In the genomic region with DNA sequence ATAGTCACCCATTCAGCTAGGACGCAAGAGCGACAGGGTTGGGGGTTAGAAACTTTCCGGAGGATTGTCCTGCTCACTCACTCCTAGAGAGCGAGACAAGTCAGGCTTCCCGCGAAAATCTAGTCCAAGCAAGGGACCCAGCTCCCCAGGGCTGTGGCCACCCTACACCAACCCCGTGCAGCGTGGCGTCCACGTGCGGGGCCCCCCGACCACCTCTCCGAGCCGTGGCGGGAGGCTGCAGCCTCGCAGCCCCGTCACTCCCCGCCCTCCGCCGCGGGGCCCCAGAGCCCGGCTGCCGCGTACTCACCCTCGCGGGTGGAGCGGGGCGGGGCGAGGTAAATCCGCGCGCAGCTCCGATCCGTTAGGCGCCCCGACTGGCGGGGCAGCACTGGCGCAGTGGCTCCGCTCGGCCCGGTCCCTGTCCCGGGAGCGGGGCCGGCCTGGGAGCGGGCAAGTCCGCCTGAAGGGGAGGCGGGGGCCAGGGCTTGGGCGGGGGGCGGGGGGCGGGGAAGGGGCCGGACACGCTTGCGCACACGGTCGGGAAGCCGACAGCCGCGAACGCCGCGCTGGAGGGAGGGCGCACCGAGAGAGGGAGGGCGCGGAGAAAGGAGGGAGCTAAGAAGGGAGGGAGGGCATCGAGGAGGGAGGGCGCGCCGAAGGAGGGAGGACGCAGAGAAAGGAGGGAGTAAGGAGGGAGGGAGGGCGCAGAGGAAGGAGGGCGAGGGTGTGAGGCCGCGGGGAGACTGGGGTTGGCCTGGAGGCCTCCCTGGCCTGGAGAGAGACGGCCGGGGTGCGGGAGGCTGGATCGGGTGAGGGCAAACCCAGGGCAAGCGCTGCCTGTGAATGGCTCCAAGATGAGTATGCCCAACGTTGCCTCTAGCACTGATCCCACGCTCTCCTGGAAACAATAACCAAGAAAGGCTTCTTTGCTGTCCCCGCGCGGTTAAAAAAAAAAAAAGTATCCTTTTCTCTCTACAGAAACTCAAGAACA, we compare ENCODE assay signal across 8 mouse cellular contexts. TPM values are rescaled to one million over a fixed set of nuclear protein-coding genes. Genes with fewer than 3 reads are reported as not detected.
DNase-seq lines count a peak whose midpoint lies in the region; ATAC-seq and TF ChIP-seq lines count a peak whose summit lies in the region.

No protein-coding gene starts in this region.

- peak; percentile 79 for DNase-seq in MEL-GATA-1-ER (ENCODE audit: extremely low read depth, low read depth)
- peak; percentile 75 for DNase-seq in cerebellum, adult 11-12 months
- peak; percentile 77 for DNase-seq in heart, postnatal 25 days (ENCODE audit: low spot score)
- peak; percentile 69 to 76 for DNase-seq in layer of hippocampus, adult 2 months (ENCODE audit: low spot score in 2 of 2)
- DNase-seq in lung, postnatal 0 days (ENCODE audit: low spot score): peak; percentile 94
- DNase-seq in ovary, postnatal 10 days (ENCODE audit: low spot score): peak; percentile 61
- peak; percentile 79 for DNase-seq in thymus, postnatal 0 days (ENCODE audit: low spot score)

- no peaks in the 10 kb centered on the region for H3K36me3 ChIP-seq in forebrain, embryonic 15.5 days
- no peaks in the 10 kb centered on the region for H3K36me3 ChIP-seq in lung, postnatal 0 days (ENCODE audit: insufficient read depth, low read length)

- under 1% methylated on average over 79 of the region's 84 CpGs for WGBS in forebrain, embryonic 15.5 days
- WGBS in lung, postnatal 0 days: 5% methylated on average over 50 of the region's 84 CpGs

- H3K9me3 ChIP-seq in forebrain, embryonic 15.5 days: no peaks in the 10 kb centered on the region
- no peaks in the 10 kb centered on the region for H3K9me3 ChIP-seq in lung, postnatal 0 days (ENCODE audit: low read length)

- H3K27me3 ChIP-seq in forebrain, embryonic 15.5 days: no peaks in the 10 kb centered on the region
- H3K27me3 ChIP-seq in lung, postnatal 0 days (replicated peaks; ENCODE audit: insufficient read depth, low read length): no peaks in the 10 kb centered on the region

- H3K4me2 ChIP-seq in forebrain, embryonic 15.5 days (replicated peaks): peak overlapping the region; percentile 64
- peak overlapping the region; percentile 83 for H3K4me2 ChIP-seq in lung, postnatal 0 days (replicated peaks; ENCODE audit: low read depth, low read length)

- intact Hi-C loops in heart, postnatal 25 days (cut with DNase I): loop anchor here (2.0 to 5.0 kb wide), 2 partner anchors 46 to 78 kb away; no protein-coding TSS in a partner anchor

- peaks cover 28% of the 10 kb centered on the region for H3K4me1 ChIP-seq in forebrain, embryonic 15.5 days
- H3K4me1 ChIP-seq in lung, postnatal 0 days (ENCODE audit: insufficient read depth, low read depth, low read length): peaks cover 5% of the 10 kb centered on the region; the same call in 1 of the 2 replicates

- no peak; the same call in 1 of the 2 replicates for TF ChIP-seq EP300 in lung, postnatal 0 days (IDR thresholded peaks at IDR 0.05)

- H3K9ac ChIP-seq in forebrain, embryonic 15.5 days (replicated peaks): peak overlapping the region; percentile 68
- H3K9ac ChIP-seq in lung, postnatal 0 days (replicated peaks; ENCODE audit: low read depth): peak overlapping the region; percentile 71

- TF ChIP-seq CTCF in layer of hippocampus, adult 2 months (conservative IDR thresholded peaks at IDR 0.05): no peak
- TF ChIP-seq CTCF in lung, postnatal 0 days (IDR thresholded peaks at IDR 0.05): 0 out of 2 replicates have a peak, but pooled peaks have one; percentile 20

- H3K27ac ChIP-seq in forebrain, embryonic 15.5 days (replicated peaks): peak overlapping the region; percentile 78
- H3K27ac ChIP-seq in layer of hippocampus, adult 2 months: peak overlapping the region; percentile 95
- H3K27ac ChIP-seq in lung, postnatal 0 days (ENCODE audit: low read length): peak overlapping the region; percentile 93

- ATAC-seq in forebrain, embryonic 15.5 days (replicated peaks): peak; percentile 92
- ATAC-seq in lung, postnatal 0 days: peak; percentile 87

- peak overlapping the region; percentile 58 for H3K4me3 ChIP-seq in forebrain, embryonic 15.5 days
- H3K4me3 ChIP-seq in layer of hippocampus, adult 2 months: peak overlapping the region; percentile 70
- peak overlapping the region; percentile 63 for H3K4me3 ChIP-seq in lung, postnatal 0 days (ENCODE audit: low read depth, low read length)

RNA-seq across cellular contexts. Expression of gene St3gal4, which starts 2.4 kb away (rescaled TPM):
- polyA plus RNA-seq in forebrain, embryonic 15.5 days (2015; fragmentation: Nextera tagmentation; extraction: Ambion mirVana): 13.7 and 13.8 TPM in 2 replicates
- total RNA-seq in heart, postnatal 25 days (2021): 10 to 100 TPM; 33.2 to 34.1 TPM
- total RNA-seq in layer of hippocampus, adult 2 months (2021): 10 to 100 TPM; 25.8 to 29.0 TPM
- polyA plus RNA-seq in lung, postnatal 0 days (2015; fragmentation: Nextera tagmentation; extraction: Ambion mirVana): 50.0 and 55.7 TPM in 2 replicates
- 15.2 and 15.5 TPM in 2 replicates for polyA plus RNA-seq in thymus, postnatal 0 days (2015; fragmentation: Nextera tagmentation; extraction: Ambion mirVana)

RNA-seq across cellular contexts. Expression of gene Dcps, which starts 59.2 kb away (rescaled TPM):
- 85.6 and 91.2 TPM in 2 replicates for polyA plus RNA-seq in forebrain, embryonic 15.5 days (2015; fragmentation: Nextera tagmentation; extraction: Ambion mirVana)
- total RNA-seq in heart, postnatal 25 days (2021): 10 to 100 TPM; 15.6 to 15.8 TPM
- total RNA-seq in layer of hippocampus, adult 2 months (2021): 10 to 100 TPM; 20.5 to 21.7 TPM
- 39.4 and 44.4 TPM in 2 replicates for polyA plus RNA-seq in lung, postnatal 0 days (2015; fragmentation: Nextera tagmentation; extraction: Ambion mirVana)
- 64.3 and 69.3 TPM in 2 replicates for polyA plus RNA-seq in thymus, postnatal 0 days (2015; fragmentation: Nextera tagmentation; extraction: Ambion mirVana)

Comparison
In these comparisons a context has a peak if more than half of its experiments do, and no peak if none do; other contexts are left out.
1. Peak in every context shown above with its lines: DNase-seq, ATAC-seq, H3K4me3 ChIP-seq and H3K27ac ChIP-seq.